Mouse (Mus musculus) ES-E14 (cell line): ENCODE results near the gene Mrpl47.
"Not testable (repeated sequence)": the region's sequence is repeated elsewhere in the genome, so short reads cannot be mapped to it uniquely, and the experiment has no call there.

Source experiments
- HCFC1 ChIP-seq: IDR thresholded peaks from 2 replicates; pipeline ENCODE4 v1.6.1; 2012; ENCODE audit warnings: low read length, inconsistent platforms, borderline replicate concordance; ENCODE audit not compliant: insufficient read depth
- ZC3H11A ChIP-seq: IDR thresholded peaks from 2 replicates; pipeline ENCODE4 v1.6.1; 2012; ENCODE audit warnings: low read depth, mild to moderate bottlenecking, inconsistent platforms, low read length, borderline replicate concordance
- ZNF384 ChIP-seq: IDR thresholded peaks from 2 replicates; pipeline ENCODE4 v1.6.1; 2012; ENCODE audit warnings: low read depth, low read length, inconsistent platforms

- not testable (repeated sequence) for TF ChIP-seq ZNF384, ZC3H11A, HCFC1
Measured at GRCm38 (mm10) chr3:32704021-32704420, 33.4 kb downstream of the Mrpl47 start.
